Mouse (Mus musculus) stomach, postnatal 0 days (tissue): ENCODE results near the gene Tcap.

Experiments used
- CTCF ChIP-seq: IDR thresholded peaks from 2 replicates; pipeline ENCODE4 v1.5.1; 2016; ENCODE audit warnings: antibody characterized with exemption, low read depth, mild to moderate bottlenecking, moderate library complexity
- EP300 ChIP-seq: optimal IDR thresholded peaks from 2 replicates; pipeline ENCODE3; 2016; ENCODE audit warnings: antibody characterized with exemption

DNA sequence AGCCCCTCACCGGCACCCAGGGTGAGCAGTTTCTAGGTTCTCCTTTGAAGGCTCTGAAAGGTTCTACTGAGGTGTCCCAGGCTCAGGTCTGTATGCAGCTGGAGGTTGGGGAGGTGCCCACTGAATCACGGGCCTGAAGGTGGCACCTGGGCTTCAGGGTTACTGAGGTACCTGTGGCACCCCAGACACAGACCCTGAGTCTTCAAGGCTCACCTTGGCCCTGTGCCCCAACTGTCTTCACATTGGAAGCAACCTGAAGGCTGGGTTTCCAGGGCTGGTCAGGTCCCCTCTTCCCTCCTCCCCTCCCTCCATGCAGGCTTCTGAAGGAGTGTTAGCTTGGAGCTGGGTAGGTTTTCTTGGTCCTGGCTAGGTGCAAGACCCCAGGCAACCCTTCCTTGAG lies 2.0 kb upstream of the Tcap start:
- TF ChIP-seq CTCF = no peak
- no peak for TF ChIP-seq EP300
